Mouse (Mus musculus): ENCODE measurements around the gene Ckb. TPM values are rescaled to one million over a fixed set of nuclear protein-coding genes. Genes with fewer than 3 reads are reported as not detected.

Gene Ckb
- polyA plus RNA-seq, 1 experiment from 2014 or later: 787 TPM

DNA sequence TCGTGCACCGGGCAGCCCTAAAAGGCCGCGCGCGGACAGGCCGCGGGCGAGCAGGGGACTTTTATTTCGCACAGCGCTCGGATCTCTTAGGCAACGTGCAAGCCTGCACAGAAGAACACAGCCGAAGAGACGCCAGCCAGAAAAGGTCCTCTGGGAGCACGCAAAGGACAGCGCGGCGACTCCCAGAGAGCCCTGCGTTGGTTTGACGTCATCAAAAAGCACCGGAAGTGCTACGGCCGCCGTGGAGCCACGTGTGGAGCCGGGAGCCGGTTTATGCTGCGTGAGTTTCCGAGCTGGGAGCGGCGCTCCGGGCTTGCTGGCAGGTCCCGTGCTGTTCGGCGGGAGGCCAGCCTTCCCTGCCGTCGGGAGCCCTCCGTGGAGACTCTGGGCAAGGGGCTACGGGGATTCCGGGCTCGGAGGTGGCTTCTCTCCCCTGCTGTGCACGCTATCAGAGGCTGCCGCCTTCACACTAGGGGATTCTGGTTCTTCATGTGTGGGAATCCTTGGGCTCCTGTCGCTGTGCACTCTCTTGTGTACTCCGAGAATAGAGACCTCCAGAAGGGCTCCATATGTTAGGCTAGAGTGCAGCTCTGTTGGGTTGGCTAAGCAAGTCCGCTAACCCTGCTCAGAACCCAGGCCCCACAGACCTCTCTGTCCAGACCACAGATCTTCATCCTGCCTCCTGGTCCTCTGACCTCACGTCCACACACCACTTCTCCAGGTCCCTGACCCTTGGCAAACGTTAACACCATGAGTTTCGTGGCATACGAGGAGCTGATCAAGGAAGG, 5.9 kb upstream of the Ckb start, which contains the start of gene Trmt61a:
Trmt61a (plus strand) TSS at position 224 of the 788 bp plus-strand sequence.
- Histone ChIP-seq H3K4me1 (replicated peaks; ENCODE audit: control insufficient read depth, insufficient read depth, low read length) (peaks cover 33% of the 10 kb centered on the region), H3K9ac (ENCODE audit: low read length) (peak within 1 kb of the TSS; percentile 60), H3K9me3 (ENCODE audit: control insufficient read depth, low read length) (no peaks in the 10 kb centered on the region), H3K27me3 (replicated peaks; ENCODE audit: control insufficient read depth, insufficient read depth, low read length) (peaks cover 12% of the 10 kb centered on the region), H3K4me3 (ENCODE audit: low read depth, low read length) (peak within 1 kb of the TSS; percentile 92), H3K27ac (ENCODE audit: low read depth) (peak within 1 kb of the TSS; percentile 92), H3K4me2 (ENCODE audit: low read length) (peak within 1 kb of the TSS; percentile 96), H3K36me3 (ENCODE audit: control insufficient read depth, insufficient read depth, low read length) (peaks cover 13% of the 10 kb centered on the region; the same call in 1 of the 2 replicates)
- ATAC-seq (replicated peaks; ENCODE audit: low FRiP score, low TSS enrichment, low read depth) (peak; percentile 85), DNase-seq (ENCODE audit: low spot score) (peak; percentile 99)
- WGBS: 1% methylated on average over 51 of the region's 51 CpGs

DNA sequence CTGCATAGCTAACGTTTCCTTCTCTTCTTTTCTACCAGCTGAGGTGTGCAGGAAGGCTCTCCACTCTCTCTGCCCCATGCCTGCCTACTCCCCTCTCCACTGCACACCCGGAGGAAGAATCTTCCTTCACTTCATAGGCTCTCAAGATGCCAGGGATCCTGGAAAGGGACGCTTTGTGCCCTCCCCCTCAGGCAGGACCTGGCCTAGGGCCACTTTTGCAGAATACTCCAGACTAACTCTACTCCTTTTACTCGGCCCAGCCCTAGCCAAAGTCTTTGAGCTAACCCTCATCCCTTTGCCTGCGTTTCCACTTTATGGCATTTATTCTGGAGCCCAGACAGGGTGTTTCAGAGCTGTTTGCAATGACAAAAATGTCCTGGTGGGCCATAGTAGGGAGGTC, 5.3 kb upstream of the Ckb start:
- peak overlapping the region; percentile 92 for H3K27ac ChIP-seq (ENCODE audit: low read depth)
- DNase-seq (ENCODE audit: low spot score): no peak
- H3K27me3 ChIP-seq (replicated peaks; ENCODE audit: control insufficient read depth, insufficient read depth, low read length): peaks cover 18% of the 10 kb centered on the region
- peak overlapping the region; percentile 60 for H3K9ac ChIP-seq (ENCODE audit: low read length)
- peaks cover 36% of the 10 kb centered on the region for H3K4me1 ChIP-seq (replicated peaks; ENCODE audit: control insufficient read depth, insufficient read depth, low read length)
- WGBS: 17% methylated on average over 5 of the region's 5 CpGs
- ATAC-seq (replicated peaks; ENCODE audit: low FRiP score, low TSS enrichment, low read depth): peak; percentile 1; the same call in 1 of the 2 replicates
- H3K36me3 ChIP-seq (ENCODE audit: control insufficient read depth, insufficient read depth, low read length): peaks cover 13% of the 10 kb centered on the region; the same call in 1 of the 2 replicates
- peak overlapping the region; percentile 96 for H3K4me2 ChIP-seq (ENCODE audit: low read length)
- H3K4me3 ChIP-seq (ENCODE audit: low read depth, low read length): peak overlapping the region; percentile 92
- H3K9me3 ChIP-seq (ENCODE audit: control insufficient read depth, low read length): no peaks in the 10 kb centered on the region

- peaks cover 32% of the 10 kb centered on the region for H3K4me1 ChIP-seq (replicated peaks; ENCODE audit: control insufficient read depth, insufficient read depth, low read length)
- WGBS: 63% methylated on average over 6 of the region's 6 CpGs
- ATAC-seq (replicated peaks; ENCODE audit: low FRiP score, low TSS enrichment, low read depth) (no peak; the same call in 1 of the 2 replicates), DNase-seq (ENCODE audit: low spot score) (peak; percentile 52)
- H3K4me3 ChIP-seq (ENCODE audit: low read depth, low read length): no peak overlapping the region
- peak overlapping the region; percentile 92; the same call in 1 of the 2 replicates for H3K27ac ChIP-seq (ENCODE audit: low read depth)
- H3K9me3 ChIP-seq (ENCODE audit: control insufficient read depth, low read length): no peaks in the 10 kb centered on the region
- peaks cover 20% of the 10 kb centered on the region for H3K27me3 ChIP-seq (replicated peaks; ENCODE audit: control insufficient read depth, insufficient read depth, low read length)
- H3K36me3 ChIP-seq (ENCODE audit: control insufficient read depth, insufficient read depth, low read length): peaks cover 6% of the 10 kb centered on the region; the same call in 1 of the 2 replicates
- H3K4me2 ChIP-seq (ENCODE audit: low read length): no peak overlapping the region
- no peak overlapping the region for H3K9ac ChIP-seq (ENCODE audit: low read length)
These were observed 3.9 kb upstream of the Ckb start for GRCm38 (mm10) chr12:111675797-111676580.

DNA sequence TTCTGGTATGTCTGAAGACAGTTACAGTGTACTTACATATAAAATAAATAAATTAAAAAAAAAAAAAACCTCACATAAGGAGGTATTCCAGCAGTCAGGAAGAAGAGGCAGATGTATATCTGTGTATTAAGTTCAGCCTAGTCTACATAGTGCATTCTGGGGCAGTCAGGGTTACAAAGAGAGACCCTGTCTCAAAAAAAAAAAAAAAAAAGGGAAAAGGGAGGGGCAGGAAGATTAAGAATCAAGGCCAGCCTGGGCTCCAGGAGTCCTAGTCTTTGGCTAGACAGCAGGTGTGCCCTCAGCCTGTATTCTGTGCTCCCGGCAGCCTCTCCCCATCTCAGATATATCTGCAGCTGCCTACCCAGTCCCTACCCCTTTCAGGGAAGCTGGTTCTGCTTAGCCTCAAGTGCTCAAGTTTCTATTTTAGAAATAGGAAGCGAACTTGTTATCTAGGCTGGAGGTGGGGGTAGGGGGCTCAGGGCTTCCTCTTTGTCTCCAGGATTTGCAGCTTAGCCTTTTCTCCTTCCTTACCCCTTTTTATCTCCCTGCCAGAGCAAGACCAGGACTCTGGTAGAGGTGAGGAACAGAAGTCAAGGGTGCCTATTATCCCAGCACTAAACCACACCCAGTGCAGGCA, 2.8 kb upstream of the Ckb start:
- H3K36me3 ChIP-seq (ENCODE audit: control insufficient read depth, insufficient read depth, low read length): no peaks in the 10 kb centered on the region
- H3K27ac ChIP-seq (ENCODE audit: low read depth): peak overlapping the region; percentile 19; the same call in 1 of the 2 replicates
- ATAC-seq (replicated peaks; ENCODE audit: low FRiP score, low TSS enrichment, low read depth): no peak
- no peaks in the 10 kb centered on the region for H3K9me3 ChIP-seq (ENCODE audit: control insufficient read depth, low read length)
- no peak overlapping the region for H3K4me3 ChIP-seq (ENCODE audit: low read depth, low read length)
- peaks cover 20% of the 10 kb centered on the region for H3K27me3 ChIP-seq (replicated peaks; ENCODE audit: control insufficient read depth, insufficient read depth, low read length)
- no peak overlapping the region for H3K9ac ChIP-seq (ENCODE audit: low read length)
- peak; percentile 48 for DNase-seq (ENCODE audit: low spot score)
- no peak overlapping the region for H3K4me2 ChIP-seq (ENCODE audit: low read length)
- 45% methylated on average over 2 of the region's 2 CpGs for WGBS
- peaks cover 37% of the 10 kb centered on the region for H3K4me1 ChIP-seq (replicated peaks; ENCODE audit: control insufficient read depth, insufficient read depth, low read length)

DNA sequence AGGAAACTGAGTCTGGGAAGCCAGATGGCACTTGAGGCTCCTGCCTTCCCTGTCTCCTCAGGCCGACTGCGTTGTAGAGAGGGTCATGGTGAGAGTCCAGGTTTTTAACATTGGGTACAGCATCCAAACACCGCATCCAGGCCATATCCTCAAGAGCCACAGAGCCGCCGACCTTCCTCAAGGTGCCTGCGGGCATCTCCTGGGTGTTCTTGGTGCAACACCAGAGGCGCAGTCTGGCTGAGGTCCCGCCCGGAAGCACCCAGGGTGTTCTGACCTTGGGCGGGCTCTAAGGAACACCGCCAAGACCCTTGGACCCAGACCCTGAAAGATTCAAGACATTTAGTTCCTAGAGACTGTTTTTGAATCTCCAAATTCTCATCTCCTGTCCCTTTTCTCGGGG, 443 bp upstream of the Ckb start:
- peaks cover 36% of the 10 kb centered on the region for H3K4me1 ChIP-seq (replicated peaks; ENCODE audit: control insufficient read depth, insufficient read depth, low read length)

GRCm38 (mm10) chr12:111671431-111671902, 671 bp downstream of the Ckb start:
- ATAC-seq (replicated peaks; ENCODE audit: low FRiP score, low TSS enrichment, low read depth) (0 out of 2 replicates have a peak, but pooled peaks have one; percentile 4), DNase-seq (ENCODE audit: low spot score) (peak; percentile 82)
- Histone ChIP-seq H3K36me3 (ENCODE audit: control insufficient read depth, insufficient read depth, low read length) (peaks cover 4% of the 10 kb centered on the region; the same call in 1 of the 2 replicates), H3K9ac (ENCODE audit: low read length) (peak overlapping the region; percentile 55), H3K4me1 (replicated peaks; ENCODE audit: control insufficient read depth, insufficient read depth, low read length) (peaks cover 26% of the 10 kb centered on the region), H3K4me3 (ENCODE audit: low read depth, low read length) (peak overlapping the region; percentile 53), H3K27me3 (replicated peaks; ENCODE audit: control insufficient read depth, insufficient read depth, low read length) (peaks cover 20% of the 10 kb centered on the region), H3K27ac (ENCODE audit: low read depth) (0 out of 2 replicates have a peak overlapping the region, but pooled peaks have one; percentile 16), H3K4me2 (ENCODE audit: low read length) (peak overlapping the region; percentile 68), H3K9me3 (ENCODE audit: control insufficient read depth, low read length) (no peaks in the 10 kb centered on the region)
- WGBS: 1% methylated on average over 34 of the region's 34 CpGs

More for the DNA sequence above, 443 bp upstream of the Ckb start:
- Histone ChIP-seq H3K27ac (ENCODE audit: low read depth) (no peak overlapping the region), H3K9ac (ENCODE audit: low read length) (0 out of 2 replicates have a peak overlapping the region, but pooled peaks have one; percentile 6), H3K27me3 (replicated peaks; ENCODE audit: control insufficient read depth, insufficient read depth, low read length) (peaks cover 20% of the 10 kb centered on the region), H3K4me2 (ENCODE audit: low read length) (peak overlapping the region; percentile 68), H3K4me3 (ENCODE audit: low read depth, low read length) (peak overlapping the region; percentile 53), H3K36me3 (ENCODE audit: control insufficient read depth, insufficient read depth, low read length) (peaks cover 4% of the 10 kb centered on the region; the same call in 1 of the 2 replicates), H3K9me3 (ENCODE audit: control insufficient read depth, low read length) (no peaks in the 10 kb centered on the region)
- ATAC-seq (replicated peaks; ENCODE audit: low FRiP score, low TSS enrichment, low read depth): no peak
- 12% methylated on average over 12 of the region's 12 CpGs for WGBS
- DNase-seq (ENCODE audit: low spot score): no peak

DNA sequence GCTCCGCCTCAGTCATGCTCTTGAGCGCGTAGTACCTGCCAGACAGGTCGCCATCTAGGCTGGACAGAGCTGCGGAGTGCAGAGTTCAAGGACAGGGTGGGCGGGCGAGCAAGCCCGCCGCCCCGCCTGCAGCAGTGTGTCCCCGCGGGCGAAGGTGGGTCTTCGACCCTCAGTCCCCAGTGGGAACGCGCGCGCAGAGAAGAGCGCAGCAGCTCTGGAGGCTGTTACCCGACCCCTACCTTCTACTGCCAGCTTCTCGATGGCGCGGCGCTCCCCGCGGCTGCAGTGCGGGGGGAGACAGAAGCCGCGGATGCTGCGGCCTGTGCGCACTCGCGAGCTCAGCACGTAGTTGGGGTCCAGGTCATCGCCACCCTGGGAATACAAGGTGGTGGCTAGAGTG, 1.2 kb downstream of the Ckb start:
- no peaks in the 10 kb centered on the region for H3K9me3 ChIP-seq (ENCODE audit: control insufficient read depth, low read length)
- H3K9ac ChIP-seq (ENCODE audit: low read length): peak overlapping the region; percentile 55
- ATAC-seq (replicated peaks; ENCODE audit: low FRiP score, low TSS enrichment, low read depth) (no peak), DNase-seq (ENCODE audit: low spot score) (no peak)
- H3K27me3 ChIP-seq (replicated peaks; ENCODE audit: control insufficient read depth, insufficient read depth, low read length): peaks cover 20% of the 10 kb centered on the region
- H3K4me1 ChIP-seq (replicated peaks; ENCODE audit: control insufficient read depth, insufficient read depth, low read length): peaks cover 26% of the 10 kb centered on the region
- H3K36me3 ChIP-seq (ENCODE audit: control insufficient read depth, insufficient read depth, low read length): peaks cover 4% of the 10 kb centered on the region; the same call in 1 of the 2 replicates
- H3K27ac ChIP-seq (ENCODE audit: low read depth): no peak overlapping the region
- peak overlapping the region; percentile 68 for H3K4me2 ChIP-seq (ENCODE audit: low read length)
- WGBS: 2% methylated on average over 35 of the region's 35 CpGs
- H3K4me3 ChIP-seq (ENCODE audit: low read depth, low read length): peak overlapping the region; percentile 53

Data from intestine, embryonic 14.5 days (tissue).